Mouse (Mus musculus): ENCODE results near the gene Chd2.
"Not testable (repeated sequence)": the region's sequence is repeated elsewhere in the genome, so short reads cannot be mapped to it uniquely, and the experiment has no call there.

Chd2 gene

DNA sequence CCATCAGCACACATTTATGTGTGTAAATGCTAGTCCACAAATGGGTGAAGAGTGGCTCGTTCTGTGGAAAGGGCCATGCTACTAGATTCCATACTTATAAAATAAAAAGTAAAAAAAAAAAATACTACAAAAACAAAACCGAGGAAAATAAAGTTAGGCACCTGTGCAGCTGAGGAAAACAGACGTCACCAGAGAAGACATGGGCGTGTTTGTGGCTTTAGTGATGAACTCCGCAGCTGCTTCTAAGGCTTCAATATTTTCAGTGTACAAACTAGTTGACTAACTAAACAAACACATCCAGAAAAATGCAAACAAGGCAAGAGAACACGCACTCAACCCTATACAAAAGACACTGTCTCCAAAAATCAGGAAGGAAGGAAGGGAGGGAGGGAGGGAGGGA lies 18.4 kb downstream of the Chd2 start:
- in situ Hi-C loops (cut with MboI, MseI), result loop anchor here (10.0 kb wide), 1 partner anchor 1218 kb away; the partner anchor contains the start of gene Mctp2

DNA sequence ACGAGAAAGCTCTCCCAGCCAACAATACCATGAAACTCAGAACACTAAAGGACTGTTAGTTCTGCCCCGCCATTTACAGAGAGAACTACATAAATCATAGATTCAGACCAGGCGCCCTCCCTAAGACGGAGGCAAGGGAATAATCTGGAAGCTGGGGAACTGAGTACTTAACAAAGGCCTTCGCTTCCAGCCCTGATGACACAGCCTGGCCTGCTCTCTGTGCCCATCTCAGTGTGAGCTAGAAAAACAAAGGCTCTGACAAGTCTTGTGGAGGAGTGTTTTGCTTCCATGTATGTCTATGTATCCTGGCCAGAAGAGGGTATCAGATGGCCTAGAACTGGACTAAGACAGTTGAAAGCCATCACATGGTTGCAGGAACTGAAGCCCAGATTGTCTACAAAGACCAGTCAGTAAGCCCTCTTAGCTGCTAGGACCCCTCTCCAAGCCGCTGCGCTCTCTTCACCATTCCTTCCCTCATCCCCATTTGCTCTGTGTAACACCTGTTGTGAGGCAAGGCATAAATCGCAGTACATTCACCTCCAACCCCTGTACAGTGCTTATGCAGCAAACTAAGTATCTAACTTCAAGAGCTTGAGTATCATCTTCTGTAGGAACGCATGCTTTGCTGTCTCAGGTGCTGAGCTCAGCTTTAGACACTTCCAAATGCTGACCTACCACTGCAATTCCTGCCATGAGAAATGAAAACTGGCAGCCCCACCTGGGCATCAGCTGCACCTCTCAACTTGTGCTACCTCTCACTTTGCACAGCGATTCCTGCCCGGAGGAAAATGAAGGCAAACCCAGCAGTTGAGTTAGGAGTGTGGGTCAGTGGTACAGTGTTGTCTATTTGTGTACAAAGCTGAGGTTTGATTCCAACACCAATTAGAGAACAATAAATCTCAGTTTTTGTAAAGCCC lies 20.1 kb downstream of the Chd2 start:
- in situ Hi-C loops (cut with MboI, MseI), result loop anchor here (10.0 kb wide), 1 partner anchor 1217 kb away; the partner anchor contains the start of gene Mctp2

DNA sequence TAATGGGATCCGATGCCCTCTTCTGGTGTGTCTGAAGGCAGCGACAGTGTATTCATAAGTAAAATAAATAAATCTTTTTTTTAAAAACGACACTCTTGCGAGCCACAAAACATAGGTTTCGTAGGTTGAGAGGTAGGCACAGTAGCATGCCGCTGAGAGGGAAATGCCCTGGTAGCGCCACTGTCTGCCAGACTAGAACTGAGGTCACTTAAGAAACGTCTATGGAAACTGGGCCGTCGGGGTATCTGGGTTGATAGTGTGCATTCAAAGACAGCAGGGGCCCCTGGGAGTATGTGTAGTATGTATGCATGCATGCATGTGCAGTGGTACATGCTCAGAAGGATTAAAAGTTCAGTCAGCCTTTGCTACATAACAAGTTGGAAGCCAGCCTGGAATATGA lies 21.4 kb downstream of the Chd2 start:
- in situ Hi-C loops (cut with MboI, MseI), result loop anchor here (10.0 kb wide), 1 partner anchor 1215 kb away; the partner anchor contains the start of gene Mctp2

DNA sequence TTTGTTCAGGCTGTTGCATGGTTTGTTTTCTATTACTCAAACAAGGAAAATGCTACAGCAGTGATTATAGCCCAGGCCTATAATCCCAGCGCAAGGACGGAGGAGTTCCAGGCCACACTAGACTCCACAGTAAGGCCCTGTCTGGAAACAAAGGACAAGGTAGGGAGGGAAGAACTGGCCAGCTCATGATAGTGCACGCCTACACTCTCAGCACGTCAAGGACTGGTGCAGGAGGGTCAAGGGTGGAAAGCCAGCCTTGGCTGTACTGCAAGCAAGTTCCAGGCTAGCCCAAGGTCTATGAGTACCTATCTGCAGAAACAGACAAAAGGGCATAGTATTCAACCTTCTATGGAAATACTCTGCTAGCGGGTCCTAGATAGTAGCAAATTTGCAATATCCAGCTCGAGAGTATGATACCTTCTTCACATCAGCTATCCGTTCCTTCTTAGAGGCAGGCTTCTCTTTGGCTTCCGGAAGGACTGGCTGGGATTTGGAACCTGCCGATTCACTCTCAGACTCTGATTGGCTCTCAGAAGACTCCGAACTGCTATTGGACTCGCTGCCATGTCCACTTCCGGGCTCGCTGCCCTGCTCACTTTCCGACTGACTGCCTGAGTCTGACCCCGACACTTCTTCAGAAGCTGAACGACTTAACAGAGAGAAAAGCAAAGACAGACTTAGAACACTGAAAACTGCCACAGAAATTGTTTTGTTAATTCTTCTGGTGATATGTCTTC lies 22.4 kb downstream of the Chd2 start:
- in situ Hi-C loops (cut with MboI, MseI), result no loop called here

DNA sequence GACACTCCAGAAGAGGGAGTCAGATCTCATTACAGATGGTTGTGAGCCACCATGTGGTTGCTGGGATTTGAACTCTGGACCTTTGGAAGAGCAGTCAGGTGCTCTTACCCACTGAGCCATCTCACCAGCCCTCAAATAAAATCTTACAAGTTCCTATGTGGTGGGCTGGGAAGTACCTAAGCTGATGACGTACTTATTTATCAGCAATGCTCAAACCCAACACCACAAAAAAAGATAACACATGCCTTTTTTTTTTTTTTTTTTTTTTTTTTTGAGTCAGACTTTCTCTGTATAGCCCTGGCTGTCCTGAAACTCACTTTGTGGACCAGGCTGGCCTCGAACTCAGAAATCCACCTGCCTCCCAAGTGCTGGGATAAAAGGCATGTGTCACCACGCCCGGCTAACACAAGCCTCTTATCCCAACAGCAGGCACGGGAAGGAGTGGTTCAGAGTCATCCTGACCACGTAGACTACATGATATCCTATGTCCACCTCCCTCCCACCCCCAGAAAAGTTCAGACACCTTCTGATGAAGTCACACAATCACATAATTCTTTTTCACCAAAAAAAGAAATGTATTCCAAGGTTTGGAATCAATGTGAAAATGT lies 23.2 kb downstream of the Chd2 start:
- in situ Hi-C loops (cut with MboI, MseI), result not testable (repeated sequence)

DNA sequence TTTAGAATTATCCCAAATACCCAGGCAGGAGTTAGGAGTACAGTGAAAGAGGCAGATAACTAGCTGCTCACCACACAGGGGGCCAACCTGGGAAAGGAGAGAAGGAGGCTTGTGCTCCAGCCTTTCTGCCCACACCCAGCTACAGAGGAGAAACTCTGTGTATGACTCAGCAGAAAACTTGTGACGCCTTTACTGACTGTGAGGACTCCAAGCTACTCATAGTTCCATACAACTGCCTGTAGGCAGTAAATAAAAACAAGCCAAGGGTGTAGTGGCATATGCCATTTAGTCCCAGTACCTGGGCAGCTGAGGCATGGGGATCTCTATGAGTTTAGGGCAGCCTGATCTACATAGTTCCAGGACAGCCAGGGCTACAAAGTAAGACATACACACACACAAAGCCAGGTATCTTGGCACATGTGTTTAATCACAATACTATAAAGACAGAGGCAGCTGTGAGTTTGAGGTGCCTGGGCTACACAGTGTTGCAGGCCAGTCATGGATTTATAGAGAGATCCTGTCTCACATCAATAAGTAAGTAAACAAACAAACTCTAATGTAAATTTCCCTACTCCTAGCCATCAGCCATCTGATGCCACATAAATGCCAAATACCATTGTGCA lies 24.1 kb downstream of the Chd2 start:
- in situ Hi-C loops (cut with MboI, MseI), result no loop called here

DNA sequence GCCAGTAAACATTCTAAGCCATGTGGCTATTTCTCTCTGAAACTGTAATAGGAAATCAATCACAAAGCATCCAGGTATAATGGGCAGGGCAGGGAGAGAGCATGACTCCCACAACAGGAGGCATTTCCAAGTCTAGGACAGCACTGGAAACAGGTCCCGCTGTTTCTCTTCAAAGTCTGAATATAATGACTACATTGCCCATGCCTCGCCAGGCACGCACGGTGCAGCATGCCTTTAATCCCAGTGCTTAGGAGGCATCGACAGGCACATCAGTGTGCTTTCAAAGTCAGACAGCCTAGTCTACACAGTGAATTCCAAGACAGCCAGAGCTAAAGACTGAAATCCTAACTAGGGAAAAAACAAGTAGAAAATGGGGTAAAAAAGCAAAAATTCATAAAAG lies 24.8 kb downstream of the Chd2 start:
- in situ Hi-C loops (cut with MboI, MseI), result no loop called here

DNA sequence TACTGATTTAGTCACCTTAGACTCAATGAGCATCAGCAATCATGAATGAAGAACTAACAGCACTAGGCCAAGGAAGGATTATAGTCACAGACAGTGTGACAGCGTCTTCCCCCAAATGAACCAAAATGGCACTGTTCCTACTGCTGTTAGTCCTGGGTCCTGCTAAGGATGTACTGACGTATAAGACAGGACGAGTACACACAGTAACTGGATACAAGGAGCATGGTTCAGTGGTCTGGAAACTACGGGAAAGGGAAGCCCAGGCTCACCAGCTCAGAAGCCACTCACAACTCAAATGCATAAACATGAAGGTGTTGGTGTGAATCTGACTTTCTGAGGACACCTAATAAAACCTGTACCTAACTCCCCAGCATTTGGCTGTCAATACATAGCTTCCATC lies 27.1 kb downstream of the Chd2 start:
- in situ Hi-C loops (cut with MboI, MseI), result no loop called here

DNA sequence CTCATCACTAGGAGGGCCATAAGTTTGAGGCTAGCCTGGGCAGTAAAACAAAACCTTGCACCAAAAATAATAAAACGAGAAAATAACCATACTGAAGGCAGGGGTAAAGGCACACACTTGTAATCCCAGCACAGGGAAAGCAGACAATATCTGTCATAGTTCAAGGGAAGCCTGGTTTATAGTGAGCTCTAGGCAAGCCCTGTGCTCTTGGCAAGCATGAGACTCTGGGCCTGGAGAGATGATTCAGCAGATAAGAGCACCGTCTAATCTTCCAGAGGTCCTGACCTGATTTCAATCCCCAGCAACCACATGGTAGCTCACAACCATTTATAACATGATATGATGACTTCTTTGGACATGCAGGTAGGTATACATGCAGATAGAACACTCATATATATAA lies 29.2 kb downstream of the Chd2 start:
- in situ Hi-C loops (cut with MboI, MseI), result no loop called here

DNA sequence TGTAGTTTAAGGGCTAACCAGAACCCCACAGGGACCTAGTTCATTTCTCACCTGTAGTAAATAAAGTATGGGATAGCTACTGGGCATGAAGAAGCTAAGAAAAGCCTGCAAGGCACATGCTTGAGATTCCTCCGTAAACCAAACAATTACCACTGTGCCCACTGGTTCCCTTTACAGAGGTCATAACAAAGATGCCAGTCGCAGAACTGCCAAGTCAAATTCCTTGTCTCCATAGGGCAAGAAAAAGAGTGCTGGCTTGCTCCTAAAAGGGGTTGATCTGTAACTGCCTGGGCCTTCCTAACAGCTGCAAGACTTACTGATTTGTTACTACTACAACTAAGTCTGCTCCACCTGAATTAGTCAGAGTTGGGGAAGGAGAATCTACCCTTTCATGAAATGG lies 32.9 kb downstream of the Chd2 start:
- in situ Hi-C loops (cut with MboI, MseI), result loop anchor here (10.0 kb wide), 1 partner anchor 1104 kb away; no protein-coding TSS in a partner anchor

DNA sequence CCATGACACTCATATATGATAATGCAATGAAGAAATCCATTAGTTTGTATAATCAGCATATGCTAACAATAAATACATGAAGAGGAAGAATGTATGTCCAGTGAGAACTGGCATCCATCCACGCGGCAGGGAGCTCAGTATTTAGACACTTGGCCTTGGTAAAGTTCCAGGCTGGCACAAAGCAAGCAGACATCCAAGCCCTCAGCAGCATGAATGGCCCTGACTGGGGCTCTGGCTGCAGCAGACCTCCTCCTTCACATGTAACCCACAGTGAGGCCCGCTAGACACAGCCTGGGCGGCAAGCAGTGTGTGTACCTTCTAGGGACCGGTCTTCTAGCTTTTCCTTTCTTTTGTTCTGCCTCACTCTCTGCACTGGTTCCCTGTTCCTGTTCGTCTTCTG lies 34.1 kb downstream of the Chd2 start:
- in situ Hi-C loops (cut with MboI, MseI), result loop anchor here (10.0 kb wide), 1 partner anchor 1103 kb away; no protein-coding TSS in a partner anchor

DNA sequence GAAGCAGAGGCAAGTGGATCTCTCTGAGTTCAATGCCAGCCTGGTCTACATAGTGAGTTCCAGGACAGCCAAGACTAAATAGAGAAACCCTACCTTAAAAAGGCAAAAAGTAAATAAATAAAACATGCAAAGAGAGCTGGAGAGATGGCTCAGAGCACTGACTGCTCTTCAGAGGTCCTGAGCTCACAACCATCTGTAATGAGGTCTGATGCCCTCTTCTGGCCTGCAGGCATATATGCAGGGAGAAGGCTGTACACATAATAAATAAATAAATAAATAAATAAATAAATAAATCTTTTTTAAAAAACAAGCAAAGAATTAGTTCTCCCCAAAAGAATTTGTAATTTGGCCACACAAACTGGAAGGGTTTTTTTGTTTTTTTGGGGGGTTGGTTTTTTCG lies 34.8 kb downstream of the Chd2 start:
- in situ Hi-C loops (cut with MboI, MseI), result loop anchor here (10.0 kb wide), 1 partner anchor 1102 kb away; no protein-coding TSS in a partner anchor

DNA sequence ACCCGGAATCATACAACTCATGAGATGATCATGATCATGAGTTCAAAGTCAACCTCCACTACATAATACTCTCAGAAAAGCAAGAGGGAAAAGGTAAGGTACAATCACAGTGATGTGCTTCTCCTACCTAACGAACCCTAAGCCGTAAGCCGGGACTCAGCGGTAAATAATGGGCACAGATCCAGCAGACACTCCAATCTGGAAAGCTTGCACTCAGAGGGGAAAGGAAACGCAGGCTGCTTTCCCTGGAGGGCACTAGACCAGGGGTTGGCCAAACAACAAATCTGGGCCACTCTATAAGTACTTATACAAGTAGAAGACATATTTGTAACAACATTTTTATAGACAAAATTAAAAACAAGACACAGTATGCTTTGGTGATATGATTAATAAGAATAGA lies 36.4 kb downstream of the Chd2 start:
- in situ Hi-C loops (cut with MboI, MseI), result loop anchor here (10.0 kb wide), 1 partner anchor 1100 kb away; no protein-coding TSS in a partner anchor

DNA sequence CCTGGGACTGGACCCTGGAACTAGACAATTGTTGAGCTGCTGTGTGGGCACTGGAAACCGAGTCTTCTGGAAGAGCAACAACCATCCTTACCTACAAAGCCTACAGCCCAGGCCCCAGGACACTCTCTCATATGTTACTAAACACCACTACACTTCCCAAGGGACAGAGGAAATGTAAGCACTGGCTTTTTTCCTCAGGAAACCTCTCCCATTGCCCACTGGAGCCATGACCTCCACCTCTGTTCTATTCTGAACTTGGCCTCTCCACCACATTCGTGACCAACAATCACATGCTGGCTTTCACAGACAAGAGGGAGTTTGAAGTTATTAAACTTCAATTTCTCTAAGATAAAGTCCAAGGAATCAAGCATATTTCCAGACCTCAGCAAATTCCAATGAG lies 43.4 kb downstream of the Chd2 start:
- in situ Hi-C loops (cut with MboI, MseI), result no loop called here

DNA sequence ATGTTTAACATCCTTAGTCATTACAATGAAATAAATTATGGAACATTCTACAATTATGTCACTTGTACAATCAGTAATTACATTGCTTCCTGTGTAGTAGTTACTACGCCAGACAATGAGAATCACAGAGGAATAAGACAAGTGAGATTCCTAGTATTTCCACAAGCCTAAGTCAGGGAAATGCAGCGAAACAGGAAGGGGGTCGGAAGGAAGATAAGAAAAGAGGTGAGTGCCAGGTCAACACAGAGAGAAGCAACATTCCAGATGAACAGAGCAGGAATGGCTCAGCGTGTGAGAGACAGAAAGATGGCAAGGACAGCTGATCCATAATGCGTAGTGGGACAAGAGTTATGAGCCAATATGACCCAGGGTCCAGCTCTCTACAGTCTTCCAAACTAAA lies 52.4 kb downstream of the Chd2 start:
- in situ Hi-C loops (cut with MboI, MseI), result no loop called here

DNA sequence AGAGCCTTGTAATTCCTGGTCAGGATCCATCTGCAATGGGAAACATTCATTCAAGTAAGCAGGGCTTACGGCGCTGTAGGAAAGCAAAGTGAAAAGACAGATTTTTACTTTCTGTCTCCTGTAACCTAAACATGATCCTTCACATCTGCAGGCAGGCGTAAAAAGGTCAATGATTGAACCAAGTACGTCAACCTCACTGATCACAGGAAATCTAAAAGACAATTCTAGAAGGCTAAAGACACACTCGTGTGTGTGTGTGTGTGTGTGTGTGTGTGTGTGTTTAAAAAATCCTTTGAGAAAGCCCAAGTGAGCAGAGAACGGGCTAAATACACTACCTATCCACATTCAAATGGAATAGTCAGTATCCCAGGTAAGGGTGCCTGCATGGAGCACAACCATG lies 60.5 kb downstream of the Chd2 start:
- in situ Hi-C loops (cut with MboI, MseI), result no loop called here

DNA sequence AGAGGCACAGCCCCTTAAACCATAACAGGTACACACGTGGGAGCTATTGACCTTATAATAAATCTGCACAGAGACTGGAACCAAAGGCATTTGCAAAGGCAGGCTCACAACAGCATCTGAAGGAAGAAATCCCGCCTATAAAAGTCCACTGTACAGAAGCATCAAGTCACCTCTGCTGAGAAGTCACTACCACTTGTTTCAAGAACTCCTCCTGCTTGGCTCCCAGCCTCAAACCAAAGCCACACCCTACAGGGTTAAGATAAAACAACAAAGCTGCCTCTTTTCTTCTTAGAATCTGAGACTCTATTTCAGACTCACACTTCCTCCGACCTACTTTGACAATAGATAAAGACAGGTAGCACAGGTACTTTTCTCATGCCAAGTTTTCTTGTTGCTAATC lies 62.1 kb downstream of the Chd2 start:
- in situ Hi-C loops (cut with MboI, MseI), result no loop called here

DNA sequence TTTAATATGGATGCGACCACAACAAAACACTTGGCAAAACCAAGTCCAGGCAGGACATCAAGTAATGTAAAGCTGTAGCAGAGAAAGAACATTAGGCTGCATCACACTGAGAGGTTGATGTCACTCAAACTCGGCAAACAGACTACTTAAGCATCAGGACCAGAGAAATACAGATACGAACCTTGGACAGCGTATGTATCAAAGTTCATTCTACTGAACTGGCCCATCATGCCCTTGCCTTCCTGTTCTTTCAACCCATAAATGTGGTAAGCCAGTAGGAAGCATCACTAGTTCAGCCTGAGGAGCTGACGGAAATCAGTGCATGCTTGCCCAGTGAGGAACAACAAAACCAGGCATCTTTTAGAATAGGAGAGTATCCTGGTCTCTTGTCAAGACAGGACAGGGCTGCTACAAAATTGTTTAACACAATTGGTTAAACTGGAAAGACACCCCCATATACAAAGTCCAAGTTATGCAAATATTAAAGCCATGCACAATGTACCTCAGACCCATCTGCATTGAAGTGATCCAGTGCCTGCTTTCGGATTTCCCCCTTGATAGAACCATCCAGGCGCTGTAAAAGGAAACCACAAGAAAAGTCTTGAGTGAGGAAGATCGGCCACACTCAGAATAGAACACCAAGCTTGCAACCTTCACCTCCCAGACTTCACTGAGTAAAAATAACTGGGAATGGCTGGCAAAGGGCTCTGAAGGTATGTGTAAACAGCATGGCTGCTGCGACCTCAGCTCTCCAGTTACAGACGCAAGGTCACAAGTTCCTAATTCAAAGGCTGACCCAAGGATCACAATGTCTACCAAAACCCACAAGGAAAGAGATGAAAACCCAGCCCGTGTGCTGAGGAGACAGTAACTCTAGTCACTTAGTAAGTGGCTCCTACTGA lies 63.2 kb downstream of the Chd2 start:
- in situ Hi-C loops (cut with MboI, MseI), result no loop called here

DNA sequence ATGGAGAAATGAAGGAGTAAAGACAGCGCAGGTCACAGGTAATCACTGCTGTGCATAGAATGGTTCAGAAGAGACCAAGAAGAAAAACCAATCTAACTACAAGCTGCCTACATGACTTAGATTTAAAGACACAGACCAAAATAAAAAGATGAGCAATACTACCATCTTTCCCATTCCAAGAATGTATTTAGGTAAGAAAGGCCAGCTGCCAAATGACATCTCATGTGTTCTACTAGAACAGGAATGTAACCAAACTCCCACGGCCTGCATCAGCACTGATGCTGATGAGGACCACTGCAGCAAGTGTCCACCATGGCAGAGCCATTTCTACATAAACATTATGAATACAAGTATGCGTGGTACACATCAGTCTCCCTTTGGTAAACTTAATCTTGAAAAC lies 73.9 kb downstream of the Chd2 start:
- in situ Hi-C loops (cut with MboI, MseI), result no loop called here

DNA sequence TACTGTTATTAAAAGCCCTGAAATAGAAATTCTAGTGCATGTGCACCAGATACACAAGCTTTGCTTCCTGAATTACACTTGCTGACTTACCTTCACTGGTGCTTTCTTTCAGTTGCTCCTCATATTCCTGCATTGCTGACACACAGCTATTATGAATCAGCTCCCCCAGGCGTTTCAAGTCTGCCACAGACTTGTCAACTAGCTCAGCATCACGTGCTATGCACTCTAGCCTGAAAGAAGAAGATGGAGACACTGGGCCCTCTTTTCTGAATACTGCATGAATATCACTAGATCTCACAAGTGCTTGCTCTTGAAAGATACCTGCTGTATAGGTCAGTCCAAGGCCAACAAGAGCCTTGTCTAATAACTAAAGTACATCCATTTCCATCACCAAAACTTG lies 78.1 kb downstream of the Chd2 start:
- in situ Hi-C loops (cut with MboI, MseI), result loop anchor here (5.0 kb wide), 1 partner anchor 39 kb away; no protein-coding TSS in a partner anchor
